Mouse (Mus musculus) hindbrain, embryonic 16.5 days (tissue): ENCODE data around the gene Pcbd2. TPM values are rescaled to one million over a fixed set of nuclear protein-coding genes. Genes with fewer than 3 reads are reported as not detected.

ENCODE experiments used
- ATAC-seq: fragments of 200-750 bp; cut with Nextera tagmentation; 2 replicates; pipeline ENCODE4 v1.8.0; 2017; ENCODE audit warnings: moderate TSS enrichment, moderate library complexity
- H3K27ac ChIP-seq: fragments of 300-500 bp; sonication (generic); 2 replicates; pipeline ENCODE4 v1.5.1; 2014; ENCODE audit warnings: low read depth, mild to moderate bottlenecking, control low read depth, low read length, moderate library complexity
- H3K27me3 ChIP-seq: fragments of 300-500 bp; sonication (generic); replicated peaks from 2 replicates; pipeline ENCODE4 v1.6.1; 2014; ENCODE audit warnings: low read length; ENCODE audit not compliant: control insufficient read depth, insufficient read depth
- H3K36me3 ChIP-seq: fragments of 300-500 bp; sonication (generic); 2 replicates; pipeline ENCODE4 v1.6.1; 2014; ENCODE audit warnings: mild to moderate bottlenecking, low read length, moderate library complexity, mixed read lengths; ENCODE audit not compliant: control insufficient read depth, insufficient read depth
- H3K4me1 ChIP-seq: fragments of 300-500 bp; sonication (generic); 2 replicates; pipeline ENCODE4 v1.6.1; 2014; ENCODE audit warnings: low read depth, low read length; ENCODE audit not compliant: control insufficient read depth, insufficient read depth
- H3K4me2 ChIP-seq: fragments of 300-500 bp; sonication (generic); 2 replicates; pipeline ENCODE4 v1.6.1; 2014; ENCODE audit warnings: mild to moderate bottlenecking, low read length, control low read depth, moderate library complexity
- H3K4me3 ChIP-seq: fragments of 300-500 bp; sonication (generic); 2 replicates; pipeline ENCODE4 v1.5.1; 2014; ENCODE audit warnings: mild to moderate bottlenecking, low read length, control low read depth, moderate library complexity
- H3K9ac ChIP-seq: fragments of 300-500 bp; sonication (generic); 2 replicates; pipeline ENCODE4 v1.6.1; 2014; ENCODE audit warnings: low read depth, mild to moderate bottlenecking, control low read depth, low read length, moderate library complexity
- H3K9me3 ChIP-seq: fragments of 300-500 bp; sonication (generic); 2 replicates; pipeline ENCODE4 v1.6.1; 2014; ENCODE audit warnings: mild to moderate bottlenecking, low read length, moderate library complexity; ENCODE audit not compliant: control insufficient read depth
- WGBS: fragments of 180-500 bp; shearing (Covaris S2); extraction: QIAGEN DNeasy Blood & Tissue Kit; methylation state at CpG from one replicate; pipeline ENCODE4 v1.1.7; 2014; 5-methylcytosine and 5-hydroxymethylcytosine counted together
- polyA plus RNA-seq: library from polyadenylated mRNA; unstranded; fragments of >200 nt; fragmentation: Nextera tagmentation; extraction: Ambion mirVana; gene quantifications from 2 replicates; pipeline ENCODE4 v1.2.1, GENCODE M21; 2015

Pcbd2 gene
- polyA plus RNA-seq: 26.1 and 26.5 TPM in 2 replicates

DNA sequence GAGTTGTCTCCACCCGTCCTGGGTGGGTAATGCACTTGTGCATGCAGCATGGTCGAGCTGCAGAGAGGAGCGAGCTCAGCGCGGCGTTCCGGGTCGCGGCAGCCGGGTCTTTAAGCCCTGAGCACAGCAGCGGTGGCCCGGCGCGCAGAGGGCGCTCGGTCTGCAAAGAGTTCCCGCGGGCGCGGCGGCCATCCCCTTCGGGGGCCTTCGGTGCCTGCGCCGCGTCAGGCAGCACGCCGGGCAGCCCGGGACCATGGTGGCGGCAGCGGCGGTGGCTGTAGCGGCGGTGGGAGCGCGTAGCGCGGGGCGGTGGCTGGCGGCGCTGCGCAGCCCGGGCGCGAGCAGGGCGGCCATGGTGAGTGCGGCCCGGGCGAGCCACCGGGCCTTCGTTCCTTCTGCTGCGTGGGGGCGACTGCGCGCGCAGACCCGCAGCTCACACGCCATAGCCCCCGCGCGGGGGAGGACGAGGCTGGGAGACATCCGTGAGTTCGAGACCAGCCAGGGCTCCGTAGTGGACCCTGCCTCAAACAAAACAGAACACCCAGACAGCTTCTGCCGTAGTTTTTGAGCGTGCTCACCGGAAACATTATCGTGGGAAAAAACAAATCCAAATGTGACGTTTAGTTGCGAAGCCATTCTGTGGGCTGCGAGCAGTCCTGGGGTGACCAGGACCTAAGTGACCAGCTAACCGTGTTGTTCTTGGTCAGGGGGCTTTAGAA is at the start of gene Pcbd2:
Gene Pcbd2 (plus strand): TSS at position 249 of the 719 bp plus-strand sequence.
- WGBS: under 1% methylated on average over 58 of the region's 73 CpGs
- H3K4me2 ChIP-seq: peak within 1 kb of the TSS; percentile 63
- H3K36me3 ChIP-seq: peaks cover 10% of the 10 kb centered on the region
- peak; percentile 92 for ATAC-seq
- H3K4me1 ChIP-seq: no peaks in the 10 kb centered on the region
- H3K9me3 ChIP-seq: no peaks in the 10 kb centered on the region
- H3K4me3 ChIP-seq: peak within 1 kb of the TSS; percentile 63
- no peaks in the 10 kb centered on the region for H3K27me3 ChIP-seq
- H3K9ac ChIP-seq: peak within 1 kb of the TSS; percentile 85
- peak within 1 kb of the TSS; percentile 97 for H3K27ac ChIP-seq

DNA sequence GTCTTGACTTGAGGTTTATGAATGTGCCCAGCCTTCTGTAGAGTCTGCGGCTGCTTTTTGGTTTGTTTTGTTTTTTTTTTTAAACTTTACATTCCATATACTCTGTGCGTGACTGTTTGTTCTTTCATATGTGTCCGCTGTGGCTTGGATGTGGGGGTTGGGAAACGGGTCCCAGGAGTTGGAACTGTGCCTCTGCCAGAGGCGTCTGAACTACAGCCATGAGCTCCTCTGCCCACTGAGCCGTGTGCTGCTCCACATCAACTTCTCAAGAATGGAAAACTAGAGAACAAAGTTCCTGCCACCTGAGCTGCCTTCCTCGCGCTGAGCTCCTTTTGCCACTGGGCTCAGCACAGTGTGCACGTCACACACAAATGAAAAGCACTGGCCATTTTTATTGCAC is 45.0 kb upstream of the Pcbd2 start:
- no peak overlapping the region for H3K4me2 ChIP-seq
- WGBS: 86% methylated on average over 9 of the region's 9 CpGs
- no peak overlapping the region for H3K27ac ChIP-seq
- H3K27me3 ChIP-seq: no peaks in the 10 kb centered on the region
- no peaks in the 10 kb centered on the region for H3K4me1 ChIP-seq
- peaks cover 13% of the 10 kb centered on the region for H3K36me3 ChIP-seq
- H3K9me3 ChIP-seq: no peaks in the 10 kb centered on the region
- H3K4me3 ChIP-seq: no peak overlapping the region
- no peak overlapping the region for H3K9ac ChIP-seq
- ATAC-seq: no peak

DNA sequence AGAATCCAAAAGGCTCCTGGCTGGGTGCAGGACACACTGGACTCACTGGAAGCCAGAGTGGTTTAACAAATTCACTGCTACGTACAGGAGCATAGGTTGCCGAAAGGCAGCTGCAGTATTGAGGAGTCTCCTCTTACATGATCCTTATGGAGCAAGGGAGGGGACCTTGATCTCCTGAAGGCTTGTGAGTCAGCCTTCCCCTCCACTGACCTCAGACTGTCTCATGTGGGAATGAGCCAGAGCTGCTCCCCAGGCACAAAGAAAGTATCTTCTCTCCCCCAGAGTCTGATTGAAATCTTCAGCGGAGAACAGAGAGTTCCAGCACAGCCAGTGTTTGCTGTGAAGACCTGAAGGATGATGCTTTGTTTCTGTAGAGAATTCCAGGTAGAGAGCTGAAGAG is 43.6 kb upstream of the Pcbd2 start:
- Histone ChIP-seq H3K27ac (no peak overlapping the region), H3K4me1 (peaks cover 3% of the 10 kb centered on the region), H3K4me2 (no peak overlapping the region), H3K36me3 (peaks cover 8% of the 10 kb centered on the region; the same call in 1 of the 2 replicates), H3K27me3 (no peaks in the 10 kb centered on the region), H3K9ac (no peak overlapping the region), H3K9me3 (no peaks in the 10 kb centered on the region), H3K4me3 (no peak overlapping the region)
- ATAC-seq: no peak
- WGBS: 96% methylated on average over 3 of the region's 3 CpGs

DNA sequence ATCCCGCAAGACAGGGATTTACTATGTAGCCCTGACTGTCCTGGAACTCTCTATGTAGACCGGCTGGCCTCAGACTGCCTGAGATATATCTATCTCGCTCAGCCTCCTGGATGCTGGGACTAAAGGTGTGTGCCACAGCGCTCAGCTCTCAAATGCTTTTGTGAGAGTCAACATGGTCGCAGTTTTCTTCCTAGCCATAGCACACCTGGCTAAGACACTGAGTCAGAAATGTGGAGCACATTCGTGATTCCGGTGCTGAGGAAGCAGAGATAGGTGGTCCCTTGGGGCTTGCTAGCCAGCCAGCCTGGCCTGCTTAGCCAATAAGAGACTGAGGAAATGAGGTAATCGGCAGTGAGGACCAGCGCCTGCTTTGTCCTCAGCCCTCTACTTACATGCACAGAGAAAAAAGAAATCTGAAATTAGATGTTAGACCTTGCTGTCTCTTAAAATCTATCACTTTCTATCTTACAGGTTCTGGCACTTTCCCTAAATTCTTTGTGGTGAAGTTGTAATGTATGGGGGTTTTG is 41.0 kb upstream of the Pcbd2 start:
- no peak overlapping the region for H3K4me2 ChIP-seq
- H3K36me3 ChIP-seq: no peaks in the 10 kb centered on the region
- H3K27me3 ChIP-seq: no peaks in the 10 kb centered on the region
- ATAC-seq: peak; percentile 85
- 63% methylated on average over 9 of the region's 9 CpGs for WGBS
- peaks cover 3% of the 10 kb centered on the region for H3K4me1 ChIP-seq
- H3K4me3 ChIP-seq: no peak overlapping the region
- H3K9ac ChIP-seq: no peak overlapping the region; the same call in 1 of the 2 replicates
- 0 out of 2 replicates have a peak overlapping the region, but pooled peaks have one; percentile 6 for H3K27ac ChIP-seq
- H3K9me3 ChIP-seq: no peaks in the 10 kb centered on the region

DNA sequence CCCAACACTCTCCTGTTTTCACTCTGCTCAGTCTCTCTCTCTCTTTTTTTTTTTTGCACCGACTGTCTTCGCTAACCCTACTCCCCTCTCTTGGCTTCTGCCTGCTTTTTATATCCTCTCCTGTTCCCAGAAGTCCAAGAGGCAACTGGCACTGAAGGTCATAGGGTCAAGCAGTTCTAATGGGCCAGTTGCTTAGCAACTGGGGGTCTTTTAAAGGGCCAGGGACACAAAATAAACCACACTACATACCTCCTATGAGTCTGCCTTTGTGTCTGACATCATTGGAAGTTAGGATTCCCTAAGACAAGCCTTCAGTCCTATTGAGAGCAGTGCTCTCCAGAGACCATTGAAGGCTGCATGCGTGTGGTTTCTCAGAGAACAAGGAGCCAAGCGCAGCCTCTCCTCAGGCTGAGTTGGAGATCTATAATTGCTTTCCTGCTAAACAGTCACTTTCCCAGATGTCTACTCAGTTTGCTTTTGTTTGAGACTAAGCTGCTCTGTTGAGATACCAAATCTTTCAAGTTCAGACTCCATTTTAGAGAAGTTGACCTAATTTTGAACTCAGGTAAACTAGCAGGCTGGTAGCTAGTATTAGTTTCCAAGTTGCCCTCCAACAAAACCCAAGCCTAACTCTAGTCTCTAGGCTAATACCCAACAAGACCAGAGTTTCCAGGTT is 39.1 kb upstream of the Pcbd2 start:
- Histone ChIP-seq H3K27ac (0 out of 2 replicates have a peak overlapping the region, but pooled peaks have one; percentile 7), H3K27me3 (no peaks in the 10 kb centered on the region), H3K4me3 (no peak overlapping the region), H3K9ac (no peak overlapping the region; the same call in 1 of the 2 replicates), H3K4me1 (peaks cover 3% of the 10 kb centered on the region), H3K36me3 (no peaks in the 10 kb centered on the region), H3K9me3 (no peaks in the 10 kb centered on the region), H3K4me2 (no peak overlapping the region)
- WGBS: 11% methylated on average over 4 of the region's 4 CpGs
- no peak for ATAC-seq

GRCm38 (mm10) chr13:55692535-55693242 is 34.5 kb upstream of the Pcbd2 start, which contains the start of gene B230219D22Rik:
Gene B230219D22Rik (plus strand): TSS chr13:55693124.
- ATAC-seq: peak; percentile 97
- peak within 1 kb of the TSS; percentile 62 for H3K4me2 ChIP-seq
- H3K4me3 ChIP-seq: peak within 1 kb of the TSS; percentile 95
- no peaks in the 10 kb centered on the region for H3K27me3 ChIP-seq
- H3K27ac ChIP-seq: peak within 1 kb of the TSS; percentile 99
- H3K4me1 ChIP-seq: peaks cover 20% of the 10 kb centered on the region
- 2% methylated on average over 51 of the region's 51 CpGs for WGBS
- no peaks in the 10 kb centered on the region for H3K9me3 ChIP-seq
- no peaks in the 10 kb centered on the region for H3K36me3 ChIP-seq
- peak within 1 kb of the TSS; percentile 100 for H3K9ac ChIP-seq

GRCm38 (mm10) chr13:55693243-55693721 is 33.9 kb upstream of the Pcbd2 start:
- under 1% methylated on average over 55 of the region's 70 CpGs for WGBS
- Histone ChIP-seq H3K27me3 (no peaks in the 10 kb centered on the region), H3K9ac (peak overlapping the region; percentile 100), H3K9me3 (no peaks in the 10 kb centered on the region), H3K4me3 (peak overlapping the region; percentile 95), H3K4me1 (peaks cover 16% of the 10 kb centered on the region), H3K36me3 (no peaks in the 10 kb centered on the region), H3K27ac (peak overlapping the region; percentile 99), H3K4me2 (peak overlapping the region; percentile 57)
- ATAC-seq: peak; percentile 77

DNA sequence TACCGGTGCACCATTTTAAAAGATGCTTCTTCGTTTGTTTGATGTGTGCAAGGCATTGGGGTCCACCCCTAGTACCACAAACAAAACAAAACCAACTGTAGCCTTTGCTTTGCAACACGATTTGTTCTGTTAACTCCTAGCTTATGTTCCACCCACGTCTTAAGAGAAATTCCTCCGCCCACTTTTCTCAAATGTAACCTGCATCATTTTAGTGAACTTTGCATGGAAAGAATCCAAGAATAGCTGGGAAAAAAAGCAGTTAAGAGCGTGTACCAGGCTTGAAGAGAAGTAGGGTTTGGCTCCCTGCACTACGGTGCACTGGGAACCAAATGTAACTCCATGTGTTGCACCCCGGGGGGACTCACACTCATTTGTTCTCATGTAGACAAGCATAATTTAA is 33.1 kb upstream of the Pcbd2 start:
- Histone ChIP-seq H3K4me3 (peak overlapping the region; percentile 95), H3K27me3 (no peaks in the 10 kb centered on the region), H3K36me3 (peaks cover 2% of the 10 kb centered on the region), H3K9ac (peak overlapping the region; percentile 100), H3K9me3 (no peaks in the 10 kb centered on the region), H3K4me2 (peak overlapping the region; percentile 57), H3K4me1 (peaks cover 16% of the 10 kb centered on the region), H3K27ac (no peak overlapping the region)
- 16% methylated on average over 8 of the region's 8 CpGs for WGBS
- no peak for ATAC-seq
